Mouse (Mus musculus) midbrain, embryonic 12.5 days (tissue): ENCODE results near the gene Ola1. TPM values are rescaled to one million over a fixed set of nuclear protein-coding genes. Genes with fewer than 3 reads are reported as not detected.

ENCODE experiments used
- ATAC-seq: fragments of 200-750 bp; cut with Nextera tagmentation; 2 replicates; pipeline ENCODE4 v1.8.0; 2017; ENCODE audit warnings: low read depth, moderate TSS enrichment, moderate library complexity; ENCODE audit not compliant: low FRiP score
- H3K27ac ChIP-seq: fragments of 300-500 bp; sonication (generic); replicated peaks from 2 replicates; pipeline ENCODE4 v1.5.1; 2016; ENCODE audit warnings: mild to moderate bottlenecking
- H3K27me3 ChIP-seq: fragments of 300-500 bp; sonication (generic); 2 replicates; pipeline ENCODE4 v1.6.1; 2016; ENCODE audit warnings: mild to moderate bottlenecking
- H3K36me3 ChIP-seq: fragments of 300-500 bp; sonication (generic); 2 replicates; pipeline ENCODE4 v1.6.1; 2016
- H3K4me1 ChIP-seq: fragments of 300-500 bp; sonication (generic); 2 replicates; pipeline ENCODE4 v1.6.1; 2016
- H3K4me2 ChIP-seq: fragments of 300-500 bp; sonication (generic); replicated peaks from 2 replicates; pipeline ENCODE4 v1.6.1; 2016; ENCODE audit warnings: mild to moderate bottlenecking, moderate library complexity
- H3K4me3 ChIP-seq: fragments of 300-500 bp; sonication (generic); 2 replicates; pipeline ENCODE4 v1.5.1; 2016; ENCODE audit warnings: mild to moderate bottlenecking
- H3K9ac ChIP-seq: fragments of 300-500 bp; sonication (generic); replicated peaks from 2 replicates; pipeline ENCODE4 v1.6.1; 2016; ENCODE audit warnings: mild to moderate bottlenecking, moderate library complexity
- H3K9me3 ChIP-seq: fragments of 300-500 bp; sonication (generic); 2 replicates; pipeline ENCODE4 v1.6.1; 2016; ENCODE audit warnings: mild to moderate bottlenecking
- WGBS: fragments of 180-500 bp; shearing (Covaris S2); methylation state at CpG from one replicate; pipeline ENCODE4 v1.1.7; 2016; 5-methylcytosine and 5-hydroxymethylcytosine counted together
- polyA plus RNA-seq: library from polyadenylated mRNA; unstranded; fragments of >200 nt; fragmentation: Nextera tagmentation; extraction: Ambion mirVana; gene quantifications from 2 replicates; pipeline ENCODE4 v1.2.1, GENCODE M21; 2016

Ola1 gene
- polyA plus RNA-seq, 1 experiment from 2014 or later: 81.1 TPM

GRCm38 (mm10) chr2:73045505-73045904 is 173.2 kb downstream of the Ola1 start:
- no peak overlapping the region for H3K9ac ChIP-seq
- WGBS: 73% methylated on average over 5 of the region's 5 CpGs
- H3K4me3 ChIP-seq: no peak overlapping the region

More at GRCm38 (mm10) chr2:73045505-73045904, 173.2 kb downstream of the Ola1 start:
- no peaks in the 10 kb centered on the region for H3K36me3 ChIP-seq
- ATAC-seq: no peak
- H3K9me3 ChIP-seq: no peaks in the 10 kb centered on the region
- no peak overlapping the region for H3K27ac ChIP-seq
- H3K4me1 ChIP-seq: 0 out of 2 replicates have a peak, but pooled peaks cover 3% of the 10 kb centered on the region
- 0 out of 2 replicates have a peak, but pooled peaks cover 6% of the 10 kb centered on the region for H3K27me3 ChIP-seq
- H3K4me2 ChIP-seq: no peak overlapping the region

Other genes with a start within 250 kb of the Ola1 start
- gene Sp3, start 238.5 kb downstream of the Ola1 start, polyA plus RNA-seq: 70.8 and 75.9 TPM in 2 replicates
- not detected in 2 replicates for gene Gm11084, start 232.2 kb downstream of the Ola1 start, polyA plus RNA-seq
- 4.6 and 7.6 TPM in 2 replicates for gene Sp9, start 53.0 kb upstream of the Ola1 start, polyA plus RNA-seq
- gene Scrn3, start 93.7 kb upstream of the Ola1 start, polyA plus RNA-seq: 9.7 and 11.3 TPM in 2 replicates
- 24.7 and 28.3 TPM in 2 replicates for gene Cir1, start 93.8 kb upstream of the Ola1 start, polyA plus RNA-seq
- gene Gpr155, start 167.6 kb upstream of the Ola1 start, polyA plus RNA-seq: 7.1 and 8.0 TPM in 2 replicates